Mouse (Mus musculus) cerebellum, adult 11-12 months (tissue): ENCODE results near the gene Pdcd1.
"Not testable (repeated sequence)": the region's sequence is repeated elsewhere in the genome, so short reads cannot be mapped to it uniquely, and the experiment has no call there.

ENCODE experiments used
- DNase-seq: peaks from one replicate; pipeline ENCODE4 v3.0.0; 2022

The Pdcd1 gene

GRCm38 (mm10) chr1:94028741-94029140 is 23.6 kb downstream of the Pdcd1 start:
- DNase-seq, result no peak

DNA sequence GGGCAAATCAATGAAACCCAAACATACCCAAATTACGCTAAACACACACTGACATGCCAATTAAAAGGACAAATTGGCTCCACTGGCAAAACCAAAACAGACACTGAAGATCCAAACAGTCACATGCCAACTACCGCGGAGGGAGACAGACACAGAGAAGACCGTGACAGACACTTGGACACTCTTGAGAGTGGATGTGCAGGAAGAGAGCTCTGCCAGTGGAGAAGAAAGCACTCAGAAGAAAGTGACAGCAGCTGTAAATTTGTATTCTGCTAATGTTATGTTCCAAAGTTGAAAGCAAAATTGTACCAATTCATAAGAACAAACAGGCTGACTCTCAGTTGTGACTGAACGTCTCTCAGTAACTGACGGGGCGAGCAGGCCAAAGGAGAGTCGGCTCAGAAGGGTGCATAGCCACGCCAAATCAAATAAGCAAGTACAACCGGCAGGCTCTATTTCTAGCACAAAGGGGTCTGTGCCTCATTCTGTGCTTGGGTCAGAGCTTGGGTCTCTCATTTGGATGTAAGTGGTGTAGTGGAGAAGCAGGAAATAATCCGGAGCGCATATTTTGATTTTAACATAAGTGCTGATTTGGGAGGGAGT is 24.7 kb downstream of the Pdcd1 start:
- DNase-seq, result no peak

DNA sequence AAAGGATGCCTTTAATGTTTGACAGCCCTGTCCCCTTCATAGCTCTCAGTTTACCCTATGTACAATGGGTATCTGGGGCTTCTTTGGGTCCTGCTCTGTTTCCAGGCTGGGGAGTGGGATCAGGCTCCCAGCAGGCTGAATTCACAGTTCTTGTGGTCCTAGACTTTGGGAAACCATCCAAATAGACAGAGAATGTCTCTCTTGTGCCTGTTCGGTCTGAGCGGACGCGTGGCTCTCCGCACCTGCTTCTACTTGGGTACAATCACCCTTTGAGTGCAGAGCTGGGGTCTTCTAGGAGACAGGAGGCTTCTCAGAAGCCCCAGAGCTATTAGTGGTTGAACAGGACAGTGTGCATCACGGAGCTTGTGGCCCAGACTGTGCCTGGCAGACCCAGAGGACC is 32.2 kb downstream of the Pdcd1 start, which contains the start of gene Neu4:
Gene Neu4 (plus strand): TSS at position 301 of the 400 bp plus-strand sequence.
- DNase-seq, result no peak

GRCm38 (mm10) chr1:94011643-94012042 is 40.7 kb downstream of the Pdcd1 start:
- DNase-seq, result no peak

DNA sequence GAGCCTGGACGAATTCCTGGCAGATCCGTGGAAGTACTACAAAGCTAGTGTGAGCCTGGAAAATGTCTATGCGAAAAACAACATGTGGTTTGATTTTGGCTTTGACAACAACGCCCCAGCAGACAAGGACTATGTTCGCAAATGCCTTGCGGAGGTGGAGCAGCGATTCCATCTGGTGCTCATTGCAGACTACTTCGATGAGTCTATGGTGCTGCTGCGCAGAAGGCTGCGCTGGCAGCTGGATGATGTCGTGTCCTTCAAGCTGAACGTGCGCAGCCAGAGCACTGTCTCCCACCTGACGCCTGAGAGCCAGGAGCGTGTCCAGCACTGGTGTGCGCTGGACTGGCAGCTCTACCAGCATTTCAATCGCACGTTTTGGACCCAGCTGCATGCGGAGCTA is 43.5 kb downstream of the Pdcd1 start:
- not testable (repeated sequence) for DNase-seq

DNA sequence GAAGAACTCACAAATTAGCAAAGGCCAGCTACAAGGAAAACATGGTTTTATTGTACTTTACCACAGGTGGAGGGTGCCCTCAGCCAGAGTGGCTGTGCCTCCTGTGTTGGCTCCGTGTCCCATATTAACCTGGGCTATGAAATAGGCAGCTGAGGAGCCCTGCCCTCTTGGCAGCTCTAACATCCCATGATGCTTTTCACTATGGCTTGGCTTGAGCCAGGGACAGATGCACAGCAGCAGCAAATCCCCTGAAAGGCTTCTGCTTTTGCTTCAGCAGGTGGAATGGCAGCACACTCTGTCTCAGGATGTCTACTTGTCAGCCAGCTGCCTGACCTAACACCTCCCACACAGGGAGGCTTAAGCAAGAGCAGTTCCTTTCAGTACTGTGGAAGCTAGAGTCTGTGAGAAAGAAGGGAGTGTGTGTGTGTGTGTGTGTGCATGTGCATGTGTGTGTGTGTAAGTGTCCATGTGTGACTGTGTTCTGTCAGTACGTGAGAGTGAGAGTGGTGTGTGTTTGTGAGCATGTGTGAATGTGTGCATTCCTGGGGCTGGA is 46.3 kb downstream of the Pdcd1 start:
- not testable (repeated sequence) for DNase-seq

- no peak for DNase-seq
Measured at GRCm38 (mm10) chr1:94001023-94001422, 51.3 kb downstream of the Pdcd1 start.

GRCm38 (mm10) chr1:93991491-93991890 is 60.9 kb downstream of the Pdcd1 start:
- DNase-seq, result not testable (repeated sequence)

DNA sequence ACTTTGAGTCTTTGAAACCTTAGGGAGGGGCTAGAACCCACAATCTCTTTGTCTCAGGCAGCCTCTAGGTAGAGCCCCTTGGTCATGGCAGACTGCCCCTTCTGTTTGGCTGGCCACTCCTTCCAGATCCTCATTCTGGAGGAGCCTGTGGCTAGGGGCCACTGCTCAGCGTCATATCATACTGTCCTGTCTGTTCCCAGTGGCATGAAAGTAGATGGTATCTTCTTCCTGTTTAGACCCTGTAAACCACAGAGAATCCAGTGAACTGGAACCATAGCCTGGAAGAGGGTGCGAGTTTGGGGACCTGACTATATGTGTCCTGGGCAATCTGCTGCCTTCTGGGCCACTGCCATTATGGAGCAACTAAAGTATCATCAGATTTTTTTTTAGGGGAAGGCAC is 61.3 kb downstream of the Pdcd1 start:
- DNase-seq, result not testable (repeated sequence)

DNA sequence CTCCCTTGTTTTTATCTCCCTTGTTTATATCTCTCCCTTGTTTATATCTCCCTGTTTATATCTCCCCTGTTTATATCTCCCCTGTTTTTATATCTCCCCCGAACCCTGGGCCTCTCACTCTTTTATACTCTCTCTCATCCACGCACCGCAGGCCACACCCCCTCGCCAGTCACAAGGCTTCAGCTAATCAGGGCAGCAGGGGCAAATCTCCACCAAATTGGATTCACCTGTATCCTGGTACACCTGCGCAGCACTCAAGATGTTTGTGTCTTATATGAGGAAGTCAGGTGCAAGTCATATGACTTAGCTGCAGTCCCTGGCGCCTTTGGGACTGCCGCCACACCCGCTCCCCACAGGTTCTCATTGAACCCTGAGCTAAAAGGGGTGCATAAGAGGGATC is 62.1 kb downstream of the Pdcd1 start, which contains the start of gene Gal3st2c:
Gene Gal3st2c (plus strand): TSS at position 301 of the 400 bp plus-strand sequence.
- DNase-seq, result not testable (repeated sequence)

DNA sequence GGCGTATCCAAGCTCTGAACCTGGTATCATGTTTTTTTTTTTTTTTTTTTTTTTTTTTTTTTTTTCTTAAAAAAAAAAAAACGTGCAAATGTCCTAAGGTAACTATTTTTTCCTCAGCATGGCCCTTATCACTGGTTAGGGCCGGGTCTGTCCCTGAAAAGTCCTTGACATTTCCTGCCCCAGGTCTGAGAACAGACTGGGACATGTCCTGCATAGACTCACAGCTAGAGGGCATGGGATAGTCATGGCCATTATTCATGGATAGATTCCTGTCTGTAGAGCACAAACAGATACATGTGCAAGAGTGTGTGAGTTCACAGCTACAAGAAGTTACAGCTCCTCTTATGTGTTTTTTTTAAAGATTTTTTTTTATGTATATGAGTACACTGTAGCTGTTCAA is 63.6 kb downstream of the Pdcd1 start:
- no peak for DNase-seq
